18 mouse cellular contexts compared by ENCODE assay signal in the genomic region with DNA sequence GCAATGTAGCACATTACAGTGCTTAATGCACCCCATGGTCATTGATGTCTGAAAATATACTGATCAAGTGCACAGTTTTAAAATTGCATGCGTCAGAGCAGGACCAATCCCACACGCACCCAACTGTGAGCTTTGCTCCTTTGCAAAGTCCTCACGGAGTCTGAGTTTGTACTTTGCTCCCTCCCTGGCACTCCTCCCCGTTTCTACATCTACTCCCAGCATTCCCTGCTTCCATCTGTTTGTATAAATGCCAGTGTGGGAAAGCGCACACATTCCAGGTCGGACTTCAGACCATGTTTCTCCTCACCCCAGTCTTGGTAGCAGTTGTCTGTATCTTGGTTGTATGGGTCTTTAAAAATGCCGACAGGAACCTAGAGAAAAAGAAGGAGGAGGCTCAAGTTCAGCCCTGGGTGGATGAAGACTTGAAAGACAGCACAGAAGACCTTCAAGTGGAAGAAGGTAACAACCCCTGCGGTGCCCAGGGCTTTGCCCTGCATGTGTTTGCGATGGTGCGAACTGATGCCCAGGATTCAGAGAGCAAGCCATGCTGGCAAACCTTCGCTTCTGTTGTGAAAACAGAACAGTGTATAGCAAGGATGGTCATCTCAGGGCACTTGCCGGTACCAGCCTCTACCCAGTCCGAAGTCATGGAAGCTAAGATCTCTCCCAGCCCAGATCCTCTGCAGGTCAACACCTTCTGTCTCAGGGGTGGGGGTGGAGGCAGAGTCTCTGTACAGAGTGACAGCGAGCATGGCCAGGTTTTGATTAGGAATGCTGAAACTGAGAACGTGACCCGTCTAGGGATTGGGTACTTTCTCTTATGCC. TPM values are rescaled to one million over a fixed set of nuclear protein-coding genes. Genes with fewer than 3 reads are reported as not detected.
A peak's percentile ranks its signal among the peaks of the same experiment; 100 is the strongest.
DNase-seq lines count a peak whose midpoint lies in the region; ATAC-seq lines count a peak whose summit lies in the region.
"Had no signal": no experiment of that assay in that cellular context is flagged by ENCODE, and none has a peak within 500 bp of the region (broad histone marks: within the 10 kb centered on the region; RNA-seq: fewer than 3 reads in every experiment).

A gene (plus strand): TSS at position 238 of the 825 bp plus-strand sequence.

- no peaks in the 10 kb centered on the region for H3K36me3 ChIP-seq in intestine, embryonic 15.5 days
- no peaks in the 10 kb centered on the region for H3K36me3 ChIP-seq in liver, embryonic 16.5 days (ENCODE audit: control insufficient read depth, insufficient read depth)
- no peaks in the 10 kb centered on the region for H3K36me3 ChIP-seq in hindbrain, embryonic 10.5 days
- H3K36me3 ChIP-seq: embryonic facial prominence, embryonic 12.5 days; forebrain, embryonic 10.5 days had no signal

- ATAC-seq in intestine, embryonic 15.5 days = peak; percentile 93
- peak; percentile 86 for ATAC-seq in liver, embryonic 16.5 days (ENCODE audit: low read depth)

- WGBS in intestine, embryonic 15.5 days = 65% methylated on average over 16 of the region's 16 CpGs
- 59% methylated on average over 16 of the region's 16 CpGs for WGBS in liver, embryonic 16.5 days (ENCODE audit: insufficient replicate concordance)
- 81% methylated on average over 16 of the region's 16 CpGs for WGBS in hindbrain, embryonic 10.5 days

- H3K4me3 ChIP-seq in intestine, embryonic 15.5 days (replicated peaks) = no peak within 1 kb of the TSS
- H3K4me3 ChIP-seq in liver, embryonic 16.5 days (ENCODE audit: low read depth, low read length) = peak within 1 kb of the TSS; percentile 38
- H3K4me3 ChIP-seq in hindbrain, embryonic 10.5 days = no peak within 1 kb of the TSS
- H3K4me3 ChIP-seq: embryonic facial prominence, embryonic 12.5 days; forebrain, embryonic 10.5 days; heart, adult 2 months; myocyte had no signal

- no peaks in the 10 kb centered on the region for H3K9me3 ChIP-seq in intestine, embryonic 15.5 days
- no peaks in the 10 kb centered on the region for H3K9me3 ChIP-seq in liver, embryonic 16.5 days (replicated peaks; ENCODE audit: control insufficient read depth, low read length)
- no peaks in the 10 kb centered on the region for H3K9me3 ChIP-seq in hindbrain, embryonic 10.5 days
- H3K9me3 ChIP-seq: embryonic facial prominence, embryonic 12.5 days; forebrain, embryonic 10.5 days had no signal

- no peaks in the 10 kb centered on the region for H3K27me3 ChIP-seq in intestine, embryonic 15.5 days (replicated peaks)
- no peaks in the 10 kb centered on the region for H3K27me3 ChIP-seq in liver, embryonic 16.5 days (ENCODE audit: control insufficient read depth, insufficient read depth, low read depth, low read length)
- no peaks in the 10 kb centered on the region for H3K27me3 ChIP-seq in hindbrain, embryonic 10.5 days (ENCODE audit: insufficient read depth, poor library complexity, severe bottlenecking)
- H3K27me3 ChIP-seq: embryonic facial prominence, embryonic 12.5 days had no signal

- DNase-seq in cerebellum, postnatal 10 days = peak; percentile 36 to 39
- no peak for DNase-seq in cerebellum, adult 8-10 months
- peak; percentile 54 for DNase-seq in kidney, postnatal 10 days
- DNase-seq in hindbrain, embryonic 10.5 days (ENCODE audit: low spot score) = no peak
- no peak for DNase-seq in gastrocnemius, postnatal 25 days
- no peak for DNase-seq in embryo, embryonic 10 days (ENCODE audit: low spot score)
- DNase-seq: cerebellum, postnatal 14 days; heart, adult 2 months; lung, adult 2 months; right cerebral cortex, postnatal 14 days; thymus, postnatal 36 days had no signal

- peak within 1 kb of the TSS; percentile 11; the same call in 1 of the 2 replicates for H3K4me2 ChIP-seq in intestine, embryonic 15.5 days (replicated peaks)
- H3K4me2 ChIP-seq in liver, embryonic 16.5 days (ENCODE audit: low read depth, low read length) = peak within 1 kb of the TSS; percentile 43
- H3K4me2 ChIP-seq: embryonic facial prominence, embryonic 12.5 days; hindbrain, embryonic 14.5 days had no signal

- no peak within 1 kb of the TSS for H3K9ac ChIP-seq in intestine, embryonic 15.5 days
- H3K9ac ChIP-seq in liver, embryonic 16.5 days (ENCODE audit: low read depth, low read length) = no peak within 1 kb of the TSS
- H3K9ac ChIP-seq: embryonic facial prominence, embryonic 12.5 days; hindbrain, embryonic 14.5 days had no signal

- no peaks in the 10 kb centered on the region for H3K4me1 ChIP-seq in intestine, embryonic 15.5 days (replicated peaks)
- H3K4me1 ChIP-seq in liver, embryonic 16.5 days (ENCODE audit: control insufficient read depth, low read depth, low read length) = no peaks in the 10 kb centered on the region
- H3K4me1 ChIP-seq in hindbrain, embryonic 10.5 days (replicated peaks) = peaks cover 10% of the 10 kb centered on the region

- no peak within 1 kb of the TSS for H3K27ac ChIP-seq in intestine, embryonic 15.5 days
- H3K27ac ChIP-seq in liver, embryonic 16.5 days (ENCODE audit: low read length) = no peak within 1 kb of the TSS
- no peak within 1 kb of the TSS for H3K27ac ChIP-seq in hindbrain, embryonic 10.5 days
- H3K27ac ChIP-seq: embryonic facial prominence, embryonic 12.5 days; forebrain, embryonic 10.5 days; heart, adult 2 months; hindbrain, embryonic 14.5 days had no signal

RNA-seq across cellular contexts. Expression of the gene that starts here (rescaled TPM):
- polyA plus RNA-seq in intestine, embryonic 15.5 days (2015; fragmentation: Nextera tagmentation; extraction: Ambion mirVana) = 4.4 and 5.5 TPM in 2 replicates
- 23.4 and 24.6 TPM in 2 replicates for polyA plus RNA-seq in liver, embryonic 16.5 days (2015; fragmentation: Nextera tagmentation; extraction: Ambion mirVana)
- not detected in 2 replicates for polyA plus RNA-seq in hindbrain, embryonic 10.5 days (2016; fragmentation: Nextera tagmentation; extraction: Ambion mirVana)
- total RNA-seq in gastrocnemius, postnatal 25 days (2021) = not detected
- total RNA-seq: heart, adult 2 months; megakaryocyte-erythroid progenitor cell, adult 5-6 weeks had no signal
- polyA plus RNA-seq: forebrain, embryonic 10.5 days; heart, adult 2 months; myocyte had no signal

Comparison
In these comparisons a context has a peak if more than half of its experiments do, and no peak if none do; other contexts are left out.
1. DNase-seq: peak in cerebellum, postnatal 10 days (2 of 2) and kidney, postnatal 10 days (single experiment); none in cerebellum, adult 8-10 months (single experiment), hindbrain, embryonic 10.5 days (single experiment), gastrocnemius, postnatal 25 days (single experiment) and embryo, embryonic 10 days (single experiment).